Mouse (Mus musculus): ENCODE results near the gene Aff3.

- TF ChIP-seq CTCF (IDR thresholded peaks at IDR 0.05; ENCODE audit: insufficient read depth, low read depth, low read length) (no peak), POLR2A (IDR thresholded peaks at IDR 0.05; ENCODE audit: insufficient read depth, low read depth, low read length) (no peak)
Measured at GRCm38 (mm10) chr1:38388466-38388865, 276.3 kb downstream of the Aff3 start.
